Mouse (Mus musculus) stomach, embryonic 15.5 days (tissue): Measurements from ENCODE around the gene Bbs7. TPM values are rescaled to one million over a fixed set of nuclear protein-coding genes. Genes with fewer than 3 reads are reported as not detected.
A peak's percentile ranks its signal among the peaks of the same experiment; 100 is the strongest.
"Not testable (repeated sequence)": the region's sequence is repeated elsewhere in the genome, so short reads cannot be mapped to it uniquely, and the experiment has no call there.

ENCODE experiments used
- ATAC-seq: fragments of 200-750 bp; cut with Nextera tagmentation; 2 replicates; pipeline ENCODE4 v1.8.0; 2017; ENCODE audit warnings: low read depth, moderate number of reproducible peaks, moderate TSS enrichment; ENCODE audit not compliant: insufficient read depth, low FRiP score
- H3K27ac ChIP-seq: fragments of 300-500 bp; sonication (generic); 2 replicates; pipeline ENCODE4 v1.5.1; 2015; ENCODE audit warnings: mild to moderate bottlenecking, inconsistent platforms
- H3K27me3 ChIP-seq: fragments of 300-500 bp; sonication (generic); replicated peaks from 2 replicates; pipeline ENCODE4 v1.6.1; 2015; ENCODE audit warnings: inconsistent platforms
- H3K36me3 ChIP-seq: fragments of 300-500 bp; sonication (generic); 2 replicates; pipeline ENCODE4 v1.6.1; 2015; ENCODE audit warnings: inconsistent platforms
- H3K4me1 ChIP-seq: fragments of 300-500 bp; sonication (generic); 2 replicates; pipeline ENCODE4 v1.6.1; 2015; ENCODE audit warnings: inconsistent platforms
- H3K4me2 ChIP-seq: fragments of 300-500 bp; sonication (generic); 2 replicates; pipeline ENCODE4 v1.6.1; 2015; ENCODE audit warnings: mild to moderate bottlenecking, inconsistent platforms
- H3K4me3 ChIP-seq: fragments of 300-500 bp; sonication (generic); replicated peaks from 2 replicates; pipeline ENCODE4 v1.5.1; 2015; ENCODE audit warnings: inconsistent platforms
- H3K9ac ChIP-seq: fragments of 300-500 bp; sonication (generic); 2 replicates; pipeline ENCODE4 v1.6.1; 2015; ENCODE audit warnings: inconsistent platforms
- H3K9me3 ChIP-seq: fragments of 300-500 bp; sonication (generic); 2 replicates; pipeline ENCODE4 v1.6.1; 2016; ENCODE audit warnings: inconsistent platforms
- WGBS: fragments of 180-500 bp; shearing (Covaris S2); methylation state at CpG from one replicate; pipeline ENCODE4 v1.1.7; 2015; 5-methylcytosine and 5-hydroxymethylcytosine counted together
- polyA plus RNA-seq: library from polyadenylated mRNA; unstranded; fragments of >200 nt; fragmentation: Nextera tagmentation; extraction: Ambion mirVana; gene quantifications from 2 replicates; pipeline ENCODE4 v1.2.1, GENCODE M21; 2015

Bbs7 gene
- polyA plus RNA-seq: 12.3 and 12.7 TPM in 2 replicates

DNA sequence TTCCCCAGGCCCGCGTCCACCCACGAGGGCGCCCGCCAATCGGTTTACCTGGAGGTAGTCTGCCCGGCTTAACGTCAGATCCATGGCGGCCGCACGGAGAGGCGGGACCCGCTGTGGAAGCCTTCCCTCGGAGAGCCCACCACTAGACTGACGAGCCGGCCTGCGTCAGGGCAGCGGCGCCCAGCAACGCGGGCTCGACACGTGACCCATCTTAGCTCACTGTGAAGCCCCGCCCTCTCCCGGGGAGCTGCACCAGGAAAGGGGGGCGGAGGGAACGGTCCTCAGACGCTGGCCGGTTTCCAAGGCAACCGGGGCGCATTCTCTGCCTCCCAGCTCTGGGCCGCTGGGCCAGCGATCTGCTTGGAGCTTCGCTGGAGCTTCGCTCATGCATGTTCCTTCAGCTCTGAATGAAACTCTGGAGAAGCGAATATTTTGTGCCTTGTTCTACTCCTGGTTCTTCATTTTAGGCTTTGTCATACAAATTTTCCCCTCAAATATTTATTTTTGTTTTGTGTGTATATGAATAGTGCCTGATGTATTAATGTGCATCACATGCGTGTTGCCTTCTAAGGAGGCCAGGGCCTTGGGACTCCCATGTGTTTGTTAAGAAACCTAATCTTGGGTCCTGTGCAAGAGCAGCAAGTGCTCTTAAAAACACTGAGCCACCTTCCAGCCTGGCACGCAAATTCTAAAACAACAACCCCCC lies at the start of gene Bbs7:
TSS of gene Bbs7 (minus strand) at position 276 of the 706 bp plus-strand sequence.
- peak within 1 kb of the TSS; percentile 29; the same call in 1 of the 2 replicates for H3K9ac ChIP-seq
- peak within 1 kb of the TSS; percentile 72 for H3K4me2 ChIP-seq
- WGBS: 4% methylated on average over 38 of the region's 38 CpGs
- no peaks in the 10 kb centered on the region for H3K4me1 ChIP-seq
- ATAC-seq: peak; percentile 99
- 0 out of 2 replicates have a peak within 1 kb of the TSS, but pooled peaks have one; percentile 18 for H3K27ac ChIP-seq
- H3K9me3 ChIP-seq: no peaks in the 10 kb centered on the region
- H3K36me3 ChIP-seq: no peaks in the 10 kb centered on the region
- no peaks in the 10 kb centered on the region for H3K27me3 ChIP-seq
- H3K4me3 ChIP-seq: peak within 1 kb of the TSS; percentile 62

DNA sequence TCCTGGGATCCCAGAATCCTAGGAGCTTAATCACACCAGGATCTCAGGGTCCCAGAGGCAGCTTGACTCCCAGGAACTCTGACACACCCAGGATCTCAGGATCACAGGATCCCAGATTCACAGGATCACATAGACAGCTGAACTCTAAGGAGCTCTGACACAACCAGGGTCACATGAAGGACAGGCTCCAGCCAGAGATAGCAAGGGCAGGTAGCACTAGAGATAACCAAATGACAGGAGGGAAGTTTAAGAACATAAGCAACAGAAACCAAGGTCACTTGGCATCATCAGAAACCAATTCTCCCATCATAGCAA lies 31.9 kb upstream of the Bbs7 start:
- H3K9me3 ChIP-seq, H3K4me2 ChIP-seq, H3K9ac ChIP-seq, H3K4me1 ChIP-seq, H3K27ac ChIP-seq, H3K4me3 ChIP-seq, H3K36me3 ChIP-seq, ATAC-seq, H3K27me3 ChIP-seq: not testable (repeated sequence)

DNA sequence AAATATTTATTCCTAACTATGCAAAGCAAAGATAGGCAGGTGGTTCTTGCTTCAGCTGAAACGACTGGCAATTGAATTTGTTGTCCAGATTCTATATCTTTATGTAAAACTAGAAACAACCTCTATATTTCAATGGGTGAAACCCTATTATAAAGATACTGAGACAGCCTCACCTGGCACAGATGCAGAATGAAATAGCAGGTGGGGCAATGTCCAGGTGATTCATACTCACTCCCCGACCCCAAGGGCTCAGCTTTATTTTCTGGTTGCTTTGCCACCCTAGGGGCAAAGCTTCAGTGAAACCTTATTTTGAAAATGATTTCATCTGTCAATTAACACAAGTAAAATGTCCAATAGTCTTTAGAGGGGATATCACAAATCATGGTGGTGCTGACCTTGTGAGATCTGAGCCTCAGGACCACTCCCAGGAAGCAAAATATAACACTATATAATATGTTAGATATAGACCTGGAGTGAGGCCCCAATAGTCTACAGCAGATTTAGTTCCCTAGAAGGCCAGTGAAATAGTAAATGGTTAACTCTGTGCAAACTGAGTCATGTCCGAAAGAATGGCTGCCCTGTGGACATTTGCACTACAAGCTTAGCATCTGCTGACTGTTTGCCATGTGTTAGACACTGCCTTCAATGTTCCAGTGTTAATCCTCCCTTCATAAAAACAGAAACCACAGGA lies 31.4 kb upstream of the Bbs7 start:
- Histone ChIP-seq H3K4me2 (no peak overlapping the region), H3K4me3 (no peak overlapping the region), H3K4me1 (no peaks in the 10 kb centered on the region), H3K9me3 (no peaks in the 10 kb centered on the region), H3K9ac (no peak overlapping the region), H3K36me3 (no peaks in the 10 kb centered on the region), H3K27ac (no peak overlapping the region), H3K27me3 (no peaks in the 10 kb centered on the region)
- WGBS: 63% methylated on average over 3 of the region's 3 CpGs
- ATAC-seq: no peak

DNA sequence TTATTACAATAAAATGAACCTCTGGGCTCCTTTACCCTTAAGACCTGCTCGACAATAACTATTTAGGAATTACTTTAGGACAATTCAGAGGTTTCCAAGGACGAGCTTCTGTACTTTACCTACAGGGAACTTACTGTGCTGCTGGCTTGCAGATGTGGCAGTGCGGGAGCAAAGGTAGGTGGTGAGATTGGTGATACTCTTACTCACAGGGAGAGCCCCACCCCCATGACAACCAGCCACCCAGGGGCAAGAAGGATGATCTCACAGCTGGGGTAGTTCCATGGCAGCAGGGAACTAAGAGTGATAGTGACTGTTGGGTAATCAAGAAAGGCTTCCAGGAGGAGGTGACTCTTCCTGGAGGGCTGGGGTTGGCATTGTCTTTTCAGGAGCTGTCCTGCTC lies 30.1 kb upstream of the Bbs7 start:
- Histone ChIP-seq H3K27ac (no peak overlapping the region), H3K36me3 (no peaks in the 10 kb centered on the region), H3K27me3 (no peaks in the 10 kb centered on the region), H3K4me2 (no peak overlapping the region), H3K4me3 (no peak overlapping the region), H3K9me3 (no peaks in the 10 kb centered on the region), H3K9ac (no peak overlapping the region), H3K4me1 (no peaks in the 10 kb centered on the region)
- WGBS: 77% methylated on average over 3 of the region's 3 CpGs
- no peak for ATAC-seq

DNA sequence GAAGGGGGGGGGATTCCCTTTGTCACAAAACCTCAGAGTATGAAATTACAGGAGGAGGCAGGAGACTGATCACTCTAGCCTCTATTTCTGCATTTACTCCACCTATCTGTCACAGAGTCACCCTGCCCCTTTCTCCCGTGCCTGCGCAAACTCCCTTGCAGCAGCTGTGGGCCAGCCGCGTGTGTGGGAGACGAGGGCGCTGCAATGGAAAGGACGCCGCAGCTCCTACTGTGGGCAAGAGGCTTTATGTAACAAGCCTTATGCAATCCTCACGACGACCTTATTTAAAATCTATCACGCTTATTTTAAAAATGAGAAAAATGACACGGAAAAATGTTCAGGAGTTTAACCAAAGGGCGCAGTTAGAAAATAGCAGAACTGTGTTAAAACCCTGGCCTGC lies 29.5 kb upstream of the Bbs7 start:
- H3K27me3 ChIP-seq: no peaks in the 10 kb centered on the region
- ATAC-seq: no peak
- H3K4me3 ChIP-seq: no peak overlapping the region
- H3K9ac ChIP-seq: no peak overlapping the region
- H3K4me1 ChIP-seq: no peaks in the 10 kb centered on the region
- H3K36me3 ChIP-seq: no peaks in the 10 kb centered on the region
- H3K27ac ChIP-seq: no peak overlapping the region
- no peaks in the 10 kb centered on the region for H3K9me3 ChIP-seq
- no peak overlapping the region for H3K4me2 ChIP-seq
- 59% methylated on average over 13 of the region's 13 CpGs for WGBS

- Histone ChIP-seq H3K4me1 (no peaks in the 10 kb centered on the region), H3K27me3 (no peaks in the 10 kb centered on the region), H3K9me3 (no peaks in the 10 kb centered on the region), H3K36me3 (no peaks in the 10 kb centered on the region), H3K9ac (no peak overlapping the region), H3K4me3 (no peak overlapping the region), H3K4me2 (no peak overlapping the region), H3K27ac (no peak overlapping the region)
- no peak for ATAC-seq
- WGBS: 62% methylated on average over 2 of the region's 2 CpGs
These were observed 27.5 kb upstream of the Bbs7 start for GRCm38 (mm10) chr3:36640787-36641186.

- WGBS: 18% methylated on average over 4 of the region's 4 CpGs
- no peaks in the 10 kb centered on the region for H3K27me3 ChIP-seq
These were observed 22.2 kb upstream of the Bbs7 start for GRCm38 (mm10) chr3:36635449-36635848.

DNA sequence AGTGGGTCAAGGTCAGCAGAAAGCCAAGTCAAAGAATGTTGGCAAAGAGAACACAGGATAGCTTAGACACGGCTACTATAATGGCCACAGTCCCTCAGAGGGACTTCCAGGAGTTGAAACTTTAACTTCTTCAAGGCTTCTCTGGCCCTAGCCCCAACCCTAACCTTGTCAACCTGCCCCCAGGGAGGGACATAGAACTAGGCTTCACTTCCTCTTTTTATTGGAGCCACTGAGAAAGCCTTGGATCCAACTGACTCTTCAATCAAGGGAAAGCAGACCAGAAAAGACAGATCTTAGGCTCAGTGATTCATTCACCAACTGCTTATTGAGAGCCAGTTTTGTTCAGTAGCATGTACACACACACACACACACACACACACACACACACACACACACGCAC lies 13.5 kb upstream of the Bbs7 start:
- Histone ChIP-seq H3K4me3 (no peak overlapping the region), H3K36me3 (no peaks in the 10 kb centered on the region), H3K4me1 (no peaks in the 10 kb centered on the region), H3K27me3 (no peaks in the 10 kb centered on the region), H3K9me3 (no peaks in the 10 kb centered on the region), H3K4me2 (no peak overlapping the region), H3K27ac (no peak overlapping the region), H3K9ac (no peak overlapping the region)
- WGBS: 76% methylated on average over 2 of the region's 2 CpGs
- no peak for ATAC-seq

More at GRCm38 (mm10) chr3:36635449-36635848, 22.2 kb upstream of the Bbs7 start:
- Histone ChIP-seq H3K9me3 (no peaks in the 10 kb centered on the region), H3K4me2 (no peak overlapping the region), H3K36me3 (no peaks in the 10 kb centered on the region), H3K4me3 (no peak overlapping the region), H3K27ac (no peak overlapping the region), H3K9ac (no peak overlapping the region), H3K4me1 (no peaks in the 10 kb centered on the region)
- ATAC-seq: no peak

- Histone ChIP-seq H3K4me2 (no peak overlapping the region), H3K9me3 (no peaks in the 10 kb centered on the region), H3K9ac (no peak overlapping the region), H3K4me1 (no peaks in the 10 kb centered on the region), H3K4me3 (no peak overlapping the region), H3K36me3 (no peaks in the 10 kb centered on the region), H3K27me3 (no peaks in the 10 kb centered on the region), H3K27ac (no peak overlapping the region)
- no peak for ATAC-seq
- WGBS: 65% methylated on average over 7 of the region's 7 CpGs
These were observed 4.9 kb upstream of the Bbs7 start for GRCm38 (mm10) chr3:36618181-36618580.

GRCm38 (mm10) chr3:36613908-36614255 lies 605 bp upstream of the Bbs7 start:
- peak overlapping the region; percentile 62; the same call in 1 of the 2 replicates for H3K4me3 ChIP-seq
- H3K36me3 ChIP-seq: no peaks in the 10 kb centered on the region
- H3K4me1 ChIP-seq: no peaks in the 10 kb centered on the region
- H3K27ac ChIP-seq: no peak overlapping the region
- WGBS: 59% methylated on average over 5 of the region's 5 CpGs
- no peaks in the 10 kb centered on the region for H3K27me3 ChIP-seq
- peak overlapping the region; percentile 72; the same call in 1 of the 2 replicates for H3K4me2 ChIP-seq
- no peak overlapping the region for H3K9ac ChIP-seq
- ATAC-seq: no peak
- no peaks in the 10 kb centered on the region for H3K9me3 ChIP-seq

- Histone ChIP-seq H3K9me3 (no peaks in the 10 kb centered on the region), H3K27me3 (no peaks in the 10 kb centered on the region), H3K4me2 (peak overlapping the region; percentile 72), H3K9ac (peak overlapping the region; percentile 29; the same call in 1 of the 2 replicates), H3K4me3 (peak overlapping the region; percentile 62), H3K4me1 (no peaks in the 10 kb centered on the region), H3K27ac (0 out of 2 replicates have a peak overlapping the region, but pooled peaks have one; percentile 18), H3K36me3 (no peaks in the 10 kb centered on the region)
- 8% methylated on average over 6 of the region's 6 CpGs for WGBS
- ATAC-seq: no peak; the same call in 1 of the 2 replicates
These were observed 590 bp downstream of the Bbs7 start for GRCm38 (mm10) chr3:36612687-36613086.

- Histone ChIP-seq H3K27ac (no peak overlapping the region), H3K9ac (no peak overlapping the region), H3K4me3 (no peak overlapping the region), H3K4me2 (no peak overlapping the region), H3K4me1 (no peaks in the 10 kb centered on the region), H3K27me3 (no peaks in the 10 kb centered on the region), H3K9me3 (no peaks in the 10 kb centered on the region), H3K36me3 (0 out of 2 replicates have a peak, but pooled peaks cover 2% of the 10 kb centered on the region)
- peak; percentile 60; the same call in 1 of the 2 replicates for ATAC-seq
- WGBS: 70% methylated on average over 7 of the region's 7 CpGs
These were observed 7.1 kb downstream of the Bbs7 start for GRCm38 (mm10) chr3:36605894-36606783.
